ENCODE assay signal across 26 mouse cellular contexts in genomic region chr4:87043296-87043695, GRCm38 (mm10).
"Had no signal": no experiment of that assay in that cellular context is flagged by ENCODE, and none has a peak within 500 bp of the region (broad histone marks: within the 10 kb centered on the region; RNA-seq: fewer than 3 reads in every experiment).

No protein-coding gene starts in this region.

- DNase-seq: gastrocnemius, postnatal 14 days; gastrocnemius, postnatal 36 days; heart, adult 2 months; heart, postnatal 14 days; heart, postnatal 36 days; kidney, adult 11 months; kidney, adult 2 months; kidney, adult 9 months; kidney, postnatal 14 days; kidney, postnatal 36 days; layer of hippocampus, postnatal 36 days; left cerebral cortex, postnatal 4 days; lung, adult 18-20 months had no signal

- H3K27me3 ChIP-seq: heart, embryonic 13.5 days; heart, embryonic 15.5 days; hindbrain, embryonic 13.5 days; intestine, embryonic 15.5 days; kidney, embryonic 15.5 days; limb, embryonic 13.5 days; limb, embryonic 15.5 days; liver, embryonic 12.5 days had no signal

- H3K4me2 ChIP-seq: heart, embryonic 11.5 days; heart, embryonic 13.5 days; heart, embryonic 15.5 days; hindbrain, embryonic 13.5 days; intestine, embryonic 15.5 days; kidney, embryonic 15.5 days; limb, embryonic 13.5 days; limb, embryonic 15.5 days; liver, embryonic 12.5 days had no signal

- H3K27ac ChIP-seq: heart, adult 2 months; heart, embryonic 13.5 days; heart, embryonic 15.5 days; hindbrain, embryonic 13.5 days; intestine, embryonic 15.5 days; kidney, embryonic 15.5 days; kidney, postnatal 0 days; limb, embryonic 13.5 days; limb, embryonic 15.5 days; liver, embryonic 12.5 days; liver, embryonic 14.5 days had no signal

- H3K9me3 ChIP-seq: heart, embryonic 13.5 days; heart, embryonic 15.5 days; hindbrain, embryonic 13.5 days; intestine, embryonic 15.5 days; kidney, embryonic 15.5 days; limb, embryonic 13.5 days; limb, embryonic 15.5 days; liver, embryonic 12.5 days had no signal

- H3K9ac ChIP-seq: heart, embryonic 13.5 days; heart, embryonic 15.5 days; hindbrain, embryonic 13.5 days; intestine, embryonic 15.5 days; kidney, embryonic 15.5 days; limb, embryonic 13.5 days; limb, embryonic 15.5 days; liver, embryonic 12.5 days; liver, embryonic 14.5 days had no signal

- H3K36me3 ChIP-seq: heart, embryonic 13.5 days; heart, embryonic 15.5 days; hindbrain, embryonic 13.5 days; intestine, embryonic 15.5 days; kidney, embryonic 15.5 days; limb, embryonic 13.5 days; limb, embryonic 15.5 days; liver, embryonic 12.5 days had no signal

- H3K4me3 ChIP-seq: heart, adult 2 months; heart, embryonic 13.5 days; heart, embryonic 15.5 days; hindbrain, embryonic 13.5 days; intestine, embryonic 15.5 days; kidney, embryonic 15.5 days; limb, embryonic 13.5 days; limb, embryonic 15.5 days; liver, embryonic 12.5 days had no signal

- ATAC-seq: hindbrain, embryonic 16.5 days; inflammation-experienced regulatory T-cells, adult 6 months; intestine, embryonic 15.5 days; liver, embryonic 12.5 days had no signal

- H3K4me1 ChIP-seq: heart, embryonic 15.5 days; hindbrain, embryonic 13.5 days; intestine, embryonic 15.5 days; kidney, embryonic 15.5 days; limb, embryonic 13.5 days; liver, embryonic 12.5 days had no signal
